Mouse (Mus musculus) layer of hippocampus, adult 6 months (tissue): ENCODE measurements around the gene Olfr1386. TPM values are rescaled to one million over a fixed set of nuclear protein-coding genes. Genes with fewer than 3 reads are reported as not detected.

ENCODE experiments used
- long read RNA-seq, 2 experiments: library from polyadenylated mRNA; unstranded; transcript quantifications; one replicate each; pipeline ENCODE4 v2.0.0; 2019 to 2020
- polyA plus RNA-seq: library from polyadenylated mRNA; unstranded; fragments of <200 nt; fragmentation: Nextera tagmentation; gene quantifications from 2 replicates; pipeline ENCODE4 v1.2.3, GENCODE M21; 2021

Olfr1386 gene
- polyA plus RNA-seq, result not detected in 2 replicates
- long read RNA-seq, experiment 1, result 0 reads
- long read RNA-seq, experiment 2, result 0 reads

DNA sequence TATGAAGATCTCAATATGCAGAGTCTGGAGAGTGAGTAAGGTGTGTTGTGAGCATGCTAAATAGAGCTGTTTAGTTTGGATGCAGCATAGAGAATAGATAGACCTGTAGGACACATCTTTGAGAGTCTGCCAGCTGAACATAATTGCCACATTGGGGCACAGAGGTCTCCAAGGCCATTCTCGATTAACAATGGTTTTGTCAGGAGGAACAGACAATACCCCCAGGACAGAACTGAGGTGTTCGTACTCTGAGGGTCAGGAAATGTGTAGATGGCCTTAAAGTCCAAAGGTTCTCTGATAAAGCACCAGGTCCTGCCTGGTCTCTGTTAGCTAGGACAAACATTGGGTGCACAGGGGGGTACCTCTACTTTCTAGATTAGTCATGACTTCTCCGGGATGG lies at the start of gene Olfr1386:
Gene Olfr1386 (plus strand): TSS at position 301 of the 400 bp plus-strand sequence.

DNA sequence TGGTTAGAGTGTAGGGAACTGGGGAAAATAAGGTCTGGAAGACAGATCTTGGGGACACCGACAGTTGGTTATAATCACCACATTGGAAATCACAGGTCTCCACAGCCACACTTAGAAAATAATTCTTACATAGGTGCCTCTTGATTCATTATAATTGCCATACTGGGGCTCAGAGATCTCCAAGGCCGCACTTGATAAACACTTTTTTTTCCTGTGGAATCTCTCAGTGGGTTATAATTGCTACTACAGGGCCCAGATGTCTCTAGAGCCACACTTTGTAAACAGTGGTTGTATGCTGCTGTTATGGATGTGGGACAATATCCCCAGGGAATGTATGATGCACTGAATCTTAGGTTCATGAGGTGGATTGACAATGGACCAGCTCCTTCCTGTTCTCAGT lies 42.1 kb upstream of the Olfr1386 start, which contains the start of gene Olfr1389:
Gene Olfr1389 (plus strand): TSS at position 301 of the 400 bp plus-strand sequence.

DNA sequence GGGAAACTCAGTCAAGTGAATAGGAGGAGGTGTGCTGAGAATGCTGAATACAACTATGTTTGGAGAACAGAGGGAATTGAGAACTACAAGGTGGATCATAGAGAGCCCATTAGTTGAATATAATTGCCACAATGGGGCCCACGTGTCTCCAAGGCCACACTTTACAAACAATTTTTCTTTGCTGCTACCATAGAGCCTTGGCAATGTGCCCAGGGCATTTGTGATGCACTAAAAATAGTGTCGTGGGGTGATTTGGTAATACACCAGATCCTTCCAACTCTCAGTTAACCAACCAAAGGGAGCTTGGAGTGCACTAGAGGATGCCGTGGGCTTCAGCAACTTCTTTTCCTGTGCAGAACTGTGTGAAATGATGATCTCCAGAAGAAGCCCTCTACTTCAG lies 28.4 kb upstream of the Olfr1386 start, which contains the start of gene Olfr1388:
Gene Olfr1388 (plus strand): TSS at position 214 of the 400 bp plus-strand sequence.

DNA sequence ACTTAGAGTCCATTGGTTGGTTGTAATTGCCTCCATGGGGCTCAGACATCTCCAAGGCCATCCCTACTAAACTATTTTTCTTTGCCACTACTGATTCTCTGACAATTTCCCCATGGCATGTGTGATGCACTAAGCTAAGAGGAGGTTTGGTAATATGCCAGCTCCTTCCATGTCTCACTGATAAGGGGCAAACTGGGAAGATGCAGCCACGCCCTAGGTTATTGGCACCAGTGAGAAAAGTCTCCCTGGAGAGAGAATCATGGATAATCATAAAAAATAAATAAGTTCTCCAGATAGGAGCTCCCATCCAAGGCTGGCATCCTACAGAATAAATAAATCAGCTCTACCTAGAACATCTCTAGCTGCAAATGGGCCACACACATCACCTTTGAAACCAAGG lies 9.8 kb upstream of the Olfr1386 start, which contains the start of gene Olfr1387:
Gene Olfr1387 (plus strand): TSS at position 301 of the 400 bp plus-strand sequence.

DNA sequence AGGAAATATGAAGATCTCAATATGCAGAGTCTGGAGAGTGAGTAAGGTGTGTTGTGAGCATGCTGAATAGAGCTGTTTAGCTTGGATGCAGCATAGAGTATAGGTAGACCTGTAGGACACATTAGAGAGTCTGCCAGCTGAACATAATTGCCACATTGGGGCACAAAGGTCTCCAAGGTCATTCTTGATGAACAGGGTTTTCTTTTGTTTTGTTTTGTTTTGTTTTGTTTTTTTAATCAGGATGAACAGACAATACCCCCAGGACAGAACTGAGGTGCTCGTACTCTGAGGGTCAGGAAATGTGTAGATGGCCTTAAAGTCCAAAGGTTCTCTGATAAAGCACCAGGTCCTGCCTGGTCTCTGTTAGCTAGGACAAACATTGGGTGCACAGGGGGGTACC lies 23.9 kb downstream of the Olfr1386 start, which contains the start of gene Olfr1385:
Gene Olfr1385 (plus strand): TSS at position 301 of the 400 bp plus-strand sequence.

DNA sequence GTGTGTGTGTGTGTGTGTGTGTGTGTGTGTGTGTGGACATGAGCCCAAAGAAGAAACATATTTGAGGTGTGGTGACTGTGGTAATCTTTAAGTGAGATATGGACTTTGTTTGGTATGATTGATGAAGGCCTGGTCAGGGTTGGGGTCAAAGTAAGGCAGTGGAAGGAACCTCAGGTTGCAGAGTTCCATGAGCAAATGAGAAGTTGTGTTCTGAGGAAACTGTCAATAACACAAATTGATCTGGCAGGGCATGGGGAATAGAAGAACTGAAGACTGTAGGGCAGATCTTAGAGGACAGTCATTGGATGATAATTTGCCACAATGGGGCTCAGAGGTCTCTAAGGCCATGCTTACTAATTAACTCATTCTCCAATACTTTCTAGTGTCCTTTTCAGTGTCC lies 54.5 kb downstream of the Olfr1386 start, which contains the start of gene Olfr1383:
Gene Olfr1383 (plus strand): TSS at position 301 of the 400 bp plus-strand sequence.

Other genes starting within 250 kb of the Olfr1386 start
- 11.2 and 11.8 TPM in 2 replicates for gene Mgat1, start 220.9 kb upstream of the Olfr1386 start, polyA plus RNA-seq
- gene Olfr1393, start 186.7 kb upstream of the Olfr1386 start, polyA plus RNA-seq, result not detected in 2 replicates
- not detected in 2 replicates for gene Olfr1392, start 179.8 kb upstream of the Olfr1386 start, polyA plus RNA-seq
- not detected in 2 replicates for gene Olfr10, start 160.3 kb upstream of the Olfr1386 start, polyA plus RNA-seq
- not detected in 2 replicates for gene Olfr1391, start 142.3 kb upstream of the Olfr1386 start, polyA plus RNA-seq
- gene Olfr1390, start 129.9 kb upstream of the Olfr1386 start, polyA plus RNA-seq, result not detected in 2 replicates
- not detected in 2 replicates for gene Olfr1389, start 42.0 kb upstream of the Olfr1386 start, polyA plus RNA-seq
- not detected in 2 replicates for gene Olfr1388, start 28.4 kb upstream of the Olfr1386 start, polyA plus RNA-seq
- not detected in 2 replicates for gene Olfr1387, start 9.7 kb upstream of the Olfr1386 start, polyA plus RNA-seq
- not detected in 2 replicates for gene Olfr1385, start 24.0 kb downstream of the Olfr1386 start, polyA plus RNA-seq
- gene Olfr1384, start 41.7 kb downstream of the Olfr1386 start, polyA plus RNA-seq, result not detected in 2 replicates
- not detected in 2 replicates for gene Olfr1383, start 54.6 kb downstream of the Olfr1386 start, polyA plus RNA-seq
- not detected in 2 replicates for gene Olfr1382, start 63.2 kb downstream of the Olfr1386 start, polyA plus RNA-seq
- not detected in 2 replicates for gene Olfr1381, start 78.4 kb downstream of the Olfr1386 start, polyA plus RNA-seq
- gene Olfr1380, start 91.8 kb downstream of the Olfr1386 start, polyA plus RNA-seq, result not detected in 2 replicates
- 0.44 and 0.77 TPM in 2 replicates for gene Flt4, start 144.2 kb downstream of the Olfr1386 start, polyA plus RNA-seq
- 0.36 and 1.7 TPM in 2 replicates for gene Scgb3a1, start 198.6 kb downstream of the Olfr1386 start, polyA plus RNA-seq
- gene Cnot6, start 247.7 kb downstream of the Olfr1386 start, polyA plus RNA-seq, result 3.7 and 3.8 TPM in 2 replicates